Mouse (Mus musculus): ENCODE data around the gene Farsb. TPM values are rescaled to one million over a fixed set of nuclear protein-coding genes. Genes with fewer than 3 reads are reported as not detected.

Gene Farsb
- total RNA-seq, 2 experiments from 2014 or later: 43.2 to 44.7 TPM

DNA sequence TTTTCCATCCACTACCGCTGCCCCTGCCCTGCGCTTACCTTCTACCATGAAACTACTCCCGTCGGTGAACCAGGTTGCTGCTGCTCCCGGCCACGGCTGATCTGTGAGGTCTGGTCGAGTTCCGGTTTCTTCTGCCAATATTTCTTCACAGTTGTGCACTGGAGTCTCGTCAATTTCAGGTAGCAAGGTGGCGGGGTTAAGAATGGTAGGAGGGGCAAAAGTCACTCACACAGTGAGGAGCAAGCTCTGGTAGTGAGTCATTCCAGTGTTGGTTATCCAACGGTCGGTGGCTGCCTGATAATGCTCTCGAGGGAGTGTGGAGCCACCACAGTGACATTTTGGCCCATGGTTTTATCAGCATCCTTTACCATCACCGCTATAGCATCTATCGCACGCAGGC is 12.3 kb upstream of the Farsb start:
- intact Hi-C loops (cut with DNase I; ENCODE audit: low total_unique reads): no loop called here

DNA sequence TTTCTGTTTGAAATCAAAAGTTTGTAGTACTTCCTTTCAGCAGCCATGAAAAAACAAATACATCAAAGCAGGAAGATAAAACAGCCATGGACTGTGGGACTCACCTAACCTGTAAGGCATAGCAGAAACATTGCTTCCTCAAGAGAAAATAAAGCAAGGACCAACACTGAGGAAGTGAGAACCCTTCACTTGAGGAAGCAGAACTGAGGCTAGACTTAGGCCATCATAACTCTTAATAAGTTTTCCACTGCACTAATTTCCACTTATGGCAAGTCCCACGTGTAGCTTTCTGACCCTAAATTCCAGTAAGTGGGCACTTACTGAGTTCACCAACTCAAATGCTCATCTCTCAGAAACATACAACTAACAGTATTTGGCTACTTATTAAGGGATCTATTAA is 1.4 kb upstream of the Farsb start:
- DNase-seq: no peak
- intact Hi-C loops (cut with DNase I; ENCODE audit: low total_unique reads): no loop called here

More for the DNA sequence above, 12.3 kb upstream of the Farsb start:
- DNase-seq: no peak

DNA sequence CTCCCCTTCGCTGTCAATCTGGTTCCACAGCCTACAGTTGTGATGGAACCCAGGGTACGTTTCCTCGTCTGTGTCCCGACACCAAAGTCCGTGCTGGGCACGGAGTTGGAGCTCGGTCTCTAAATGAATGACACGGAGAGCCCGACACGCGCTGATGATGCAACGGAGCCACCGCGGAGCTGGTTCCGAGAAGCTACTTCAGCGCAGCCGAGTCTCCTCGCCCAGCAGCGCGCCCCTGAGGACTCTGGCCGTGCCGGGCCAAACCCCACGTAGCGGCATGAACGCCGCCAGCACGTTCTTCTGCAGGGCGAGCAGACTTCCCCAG is 308 bp downstream of the Farsb start:
- intact Hi-C loops (cut with DNase I; ENCODE audit: low total_unique reads): no loop called here
- DNase-seq: no peak

DNA sequence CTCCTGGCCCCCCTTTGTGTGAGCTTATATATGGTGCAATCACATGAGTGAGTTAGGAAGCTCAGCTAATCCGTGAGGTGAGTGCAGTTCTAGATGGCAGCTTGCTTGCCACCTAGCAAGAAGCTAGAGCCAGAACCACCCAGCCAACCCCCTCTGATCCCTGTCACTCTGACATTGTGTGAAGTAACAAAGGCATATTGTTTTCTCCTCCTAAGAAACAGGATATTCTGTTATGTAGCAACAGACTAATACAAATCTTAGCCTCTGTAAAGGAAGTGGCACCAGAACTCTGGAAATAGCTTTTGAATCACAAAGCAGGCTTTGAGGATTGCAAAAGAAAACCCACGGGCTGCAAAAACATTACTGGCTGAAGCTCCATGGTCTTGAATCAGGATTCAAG is 4.3 kb downstream of the Farsb start:
- intact Hi-C loops (cut with DNase I; ENCODE audit: low total_unique reads): no loop called here

GRCm38 (mm10) chr1:78483430-78483829 is 5.3 kb downstream of the Farsb start:
- intact Hi-C loops (cut with DNase I; ENCODE audit: low total_unique reads): no loop called here

More for the DNA sequence above, 4.3 kb downstream of the Farsb start:
- DNase-seq: no peak

DNA sequence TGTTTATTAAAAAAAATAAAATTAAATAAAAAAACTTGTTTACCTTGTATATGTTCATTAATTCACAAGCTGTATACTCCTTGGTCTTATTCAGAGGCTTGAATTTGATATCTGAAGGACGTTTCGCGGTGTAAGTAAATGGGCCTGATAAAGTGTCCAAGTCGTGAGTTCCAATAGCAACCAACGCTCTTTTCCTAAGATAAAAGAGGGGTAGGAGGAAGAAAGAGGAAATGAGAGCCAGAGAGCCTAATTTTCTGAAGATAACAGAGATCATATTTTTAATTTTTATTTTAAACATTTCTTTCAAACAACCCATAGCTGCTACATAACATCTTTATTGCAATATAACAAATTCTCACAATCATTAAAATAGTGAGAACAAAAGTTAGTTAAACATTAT is 16.3 kb downstream of the Farsb start:
- DNase-seq: no peak
- intact Hi-C loops (cut with DNase I; ENCODE audit: low total_unique reads): no loop called here

More at GRCm38 (mm10) chr1:78483430-78483829, 5.3 kb downstream of the Farsb start:
- DNase-seq: no peak

DNA sequence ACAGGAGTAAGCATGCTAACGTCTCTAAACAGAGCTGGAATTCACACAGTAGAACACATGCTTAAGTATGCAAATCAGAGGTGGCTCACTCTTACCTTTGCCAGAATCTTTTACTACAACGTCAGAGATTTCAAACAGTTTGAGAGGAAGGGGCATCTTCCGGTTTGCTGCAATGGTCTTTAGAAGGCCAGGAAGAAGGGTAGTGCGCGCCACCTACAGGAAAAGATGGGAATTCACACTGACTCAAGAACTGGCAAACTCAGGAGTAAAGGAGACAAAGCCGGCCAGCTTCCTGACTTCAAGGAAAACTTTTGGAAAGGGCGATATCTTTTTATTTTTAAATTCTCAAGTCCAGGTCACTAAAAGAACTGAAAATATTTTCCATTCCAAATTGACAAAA is 34.0 kb downstream of the Farsb start:
- DNase-seq: no peak
- intact Hi-C loops (cut with DNase I; ENCODE audit: low total_unique reads): no loop called here

GRCm38 (mm10) chr1:78453886-78454285 is 34.8 kb downstream of the Farsb start:
- intact Hi-C loops (cut with DNase I; ENCODE audit: low total_unique reads): no loop called here
- no peak for DNase-seq

DNA sequence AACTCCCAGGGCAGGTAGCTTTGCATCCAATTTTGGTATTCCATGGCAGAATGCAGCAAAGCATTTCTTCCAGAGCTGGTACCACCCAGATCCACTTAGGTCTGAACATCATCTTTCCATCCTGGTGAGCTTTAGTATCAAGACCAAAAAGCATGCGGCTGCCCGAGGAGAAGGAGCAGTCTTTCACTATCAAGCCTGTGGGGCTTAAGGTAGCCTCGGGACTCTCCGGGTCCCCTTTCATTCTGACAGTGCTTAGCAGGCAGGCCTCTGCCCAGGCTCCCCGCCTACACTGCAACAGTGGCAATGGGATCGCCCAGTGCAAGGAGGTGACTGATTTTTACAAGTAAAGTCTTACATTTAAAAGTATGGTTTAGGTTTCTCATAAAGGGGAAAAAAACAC is 36.2 kb downstream of the Farsb start:
- DNase-seq: no peak
- intact Hi-C loops (cut with DNase I; ENCODE audit: low total_unique reads): no loop called here

- DNase-seq: no peak
- intact Hi-C loops (cut with DNase I; ENCODE audit: low total_unique reads): no loop called here
These were observed 37.4 kb downstream of the Farsb start for GRCm38 (mm10) chr1:78451070-78451854.

- intact Hi-C loops (cut with DNase I; ENCODE audit: low total_unique reads): no loop called here
- DNase-seq: no peak
These were observed 40.6 kb downstream of the Farsb start for GRCm38 (mm10) chr1:78448091-78448490.

GRCm38 (mm10) chr1:78446742-78447141 is 42.0 kb downstream of the Farsb start:
- intact Hi-C loops (cut with DNase I; ENCODE audit: low total_unique reads): no loop called here
- no peak for DNase-seq

DNA sequence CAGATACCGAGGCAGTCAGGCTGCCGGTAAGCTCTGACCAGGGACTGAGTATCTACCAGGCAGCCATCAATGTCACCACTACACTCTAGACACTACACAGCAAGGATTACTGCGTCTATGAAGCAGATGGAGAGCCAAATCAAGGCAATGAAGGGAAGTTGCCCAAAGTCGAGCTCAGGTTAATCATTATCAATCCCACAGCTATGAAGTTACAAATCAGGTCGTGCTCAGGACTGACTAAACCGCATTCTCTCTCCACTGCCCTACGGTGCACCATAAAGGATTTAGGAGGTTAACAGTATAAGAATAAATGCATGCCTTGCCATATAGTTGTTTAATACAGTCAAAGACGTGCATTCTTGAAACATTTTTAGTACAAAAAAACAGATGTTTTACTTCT is 42.5 kb downstream of the Farsb start:
- intact Hi-C loops (cut with DNase I; ENCODE audit: low total_unique reads): no loop called here
- no peak for DNase-seq

- intact Hi-C loops (cut with DNase I; ENCODE audit: low total_unique reads): no loop called here
- DNase-seq: no peak
These were observed 45.6 kb downstream of the Farsb start for GRCm38 (mm10) chr1:78443056-78443455.

- intact Hi-C loops (cut with DNase I; ENCODE audit: low total_unique reads): no loop called here
- DNase-seq: no peak
These were observed 48.0 kb downstream of the Farsb start for GRCm38 (mm10) chr1:78440716-78441115.

GRCm38 (mm10) chr1:78437150-78437549 is 51.5 kb downstream of the Farsb start:
- DNase-seq: no peak
- intact Hi-C loops (cut with DNase I; ENCODE audit: low total_unique reads): no loop called here

GRCm38 (mm10) chr1:78436445-78436844 is 52.3 kb downstream of the Farsb start:
- no peak for DNase-seq
- intact Hi-C loops (cut with DNase I; ENCODE audit: low total_unique reads): no loop called here

GRCm38 (mm10) chr1:78435967-78436366 is 52.7 kb downstream of the Farsb start:
- DNase-seq: no peak
- intact Hi-C loops (cut with DNase I; ENCODE audit: low total_unique reads): no loop called here

GRCm38 (mm10) chr1:78433472-78433871 is 55.2 kb downstream of the Farsb start:
- intact Hi-C loops (cut with DNase I; ENCODE audit: low total_unique reads): no loop called here
- DNase-seq: no peak

- intact Hi-C loops (cut with DNase I; ENCODE audit: low total_unique reads): loop anchor here (10.0 kb wide), 1 partner anchor 214 kb away; no protein-coding TSS in a partner anchor
These were observed 59.8 kb downstream of the Farsb start for GRCm38 (mm10) chr1:78428851-78429250.

GRCm38 (mm10) chr1:78426841-78427240 is 61.9 kb downstream of the Farsb start:
- intact Hi-C loops (cut with DNase I; ENCODE audit: low total_unique reads): loop anchor here (10.0 kb wide), 1 partner anchor 212 kb away; no protein-coding TSS in a partner anchor
- no peak for DNase-seq

More at GRCm38 (mm10) chr1:78428851-78429250, 59.8 kb downstream of the Farsb start:
- no peak for DNase-seq
